Mouse (Mus musculus): Measurements from ENCODE around the gene Hist1h4m. TPM values are rescaled to one million over a fixed set of nuclear protein-coding genes. Genes with fewer than 3 reads are reported as not detected.

The Hist1h4m gene
- total RNA-seq (2023), result 296 to 419 TPM (median 357 TPM) in 4 replicates

DNA sequence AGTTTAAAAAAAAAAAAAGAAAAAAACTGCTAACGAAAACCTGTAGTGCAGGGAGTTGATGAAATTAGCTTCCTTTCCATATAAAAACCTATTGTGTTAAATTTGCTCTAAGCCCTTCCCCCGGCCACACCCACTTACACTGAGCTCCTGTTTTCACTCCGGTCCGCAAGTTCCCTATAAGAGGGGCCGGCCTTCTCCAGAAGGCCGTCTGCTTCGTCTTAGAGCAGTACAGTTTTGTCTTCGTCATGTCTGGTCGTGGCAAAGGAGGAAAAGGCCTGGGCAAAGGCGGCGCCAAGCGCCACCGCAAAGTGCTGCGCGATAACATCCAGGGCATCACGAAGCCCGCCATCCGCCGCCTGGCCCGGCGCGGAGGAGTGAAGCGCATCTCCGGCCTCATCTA lies at the start of gene Hist1h4m:
TSS of gene Hist1h4m (plus strand) at position 208 of the 400 bp plus-strand sequence.

DNA sequence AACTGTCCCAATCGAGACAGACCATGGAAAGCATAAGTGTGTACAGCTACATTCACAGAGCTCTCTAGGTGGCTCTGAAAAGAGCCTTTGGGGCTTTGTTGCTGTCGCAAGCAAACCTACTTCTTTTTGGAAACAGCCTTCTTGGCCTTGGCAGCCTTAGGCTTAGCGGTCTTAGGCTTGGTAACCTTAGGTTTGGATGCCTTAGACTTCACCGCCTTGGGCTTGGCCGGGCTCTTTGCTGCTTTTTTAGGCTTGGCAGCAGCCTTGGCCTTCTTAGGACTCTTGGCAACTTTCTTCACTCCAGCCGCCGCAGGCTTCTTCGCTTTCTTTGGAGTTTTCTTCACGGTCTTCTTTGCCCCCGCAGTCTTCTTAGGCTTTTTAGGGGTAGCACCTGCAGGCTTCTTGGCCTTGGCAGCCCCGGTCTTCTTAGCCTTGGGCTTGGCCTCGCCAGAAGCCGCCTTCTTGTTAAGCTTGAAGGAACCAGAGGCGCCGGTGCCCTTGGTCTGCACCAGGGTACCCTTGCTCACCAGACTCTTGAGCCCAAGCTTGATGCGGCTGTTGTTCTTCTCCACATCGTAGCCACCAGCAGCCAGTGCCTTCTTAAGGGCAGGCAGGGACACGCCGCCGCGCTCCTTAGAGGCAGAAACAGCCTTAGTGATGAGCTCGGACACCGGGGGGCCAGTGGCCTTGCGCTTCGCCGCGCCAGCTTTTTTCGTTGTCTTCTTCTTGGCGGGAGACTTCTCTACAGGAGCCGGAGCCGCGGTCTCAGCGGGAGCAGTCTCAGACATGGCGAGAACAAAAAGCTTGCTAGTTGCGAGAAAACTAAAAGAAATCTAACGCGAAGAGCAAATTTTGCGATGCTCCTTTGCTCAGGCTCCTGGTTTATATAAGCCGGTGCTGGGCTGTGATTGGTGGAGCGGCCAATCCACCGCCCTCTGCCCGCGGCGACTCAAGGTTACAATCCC lies 31.5 kb upstream of the Hist1h4m start, which contains the start of gene Hist1h1b:
TSS of gene Hist1h1b (minus strand) at position 859 of the 965 bp plus-strand sequence.

DNA sequence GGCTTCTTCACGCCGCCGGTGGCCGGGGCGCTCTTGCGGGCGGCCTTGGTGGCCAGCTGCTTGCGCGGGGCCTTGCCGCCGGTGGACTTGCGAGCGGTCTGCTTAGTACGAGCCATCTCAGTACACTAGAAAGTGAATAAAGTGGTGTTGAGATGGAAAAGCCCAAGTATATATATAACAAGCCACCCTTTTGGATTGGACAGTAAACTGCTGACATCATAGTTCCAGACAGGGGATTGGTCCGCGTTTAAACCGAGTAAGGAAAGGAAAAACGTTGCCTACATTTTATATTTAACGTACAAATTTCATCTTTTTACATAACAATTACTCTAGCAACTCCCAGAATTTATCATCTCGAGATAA lies 28.3 kb upstream of the Hist1h4m start, which contains the start of gene Hist1h3i:
TSS of gene Hist1h3i (minus strand) at position 116 of the 363 bp plus-strand sequence.

DNA sequence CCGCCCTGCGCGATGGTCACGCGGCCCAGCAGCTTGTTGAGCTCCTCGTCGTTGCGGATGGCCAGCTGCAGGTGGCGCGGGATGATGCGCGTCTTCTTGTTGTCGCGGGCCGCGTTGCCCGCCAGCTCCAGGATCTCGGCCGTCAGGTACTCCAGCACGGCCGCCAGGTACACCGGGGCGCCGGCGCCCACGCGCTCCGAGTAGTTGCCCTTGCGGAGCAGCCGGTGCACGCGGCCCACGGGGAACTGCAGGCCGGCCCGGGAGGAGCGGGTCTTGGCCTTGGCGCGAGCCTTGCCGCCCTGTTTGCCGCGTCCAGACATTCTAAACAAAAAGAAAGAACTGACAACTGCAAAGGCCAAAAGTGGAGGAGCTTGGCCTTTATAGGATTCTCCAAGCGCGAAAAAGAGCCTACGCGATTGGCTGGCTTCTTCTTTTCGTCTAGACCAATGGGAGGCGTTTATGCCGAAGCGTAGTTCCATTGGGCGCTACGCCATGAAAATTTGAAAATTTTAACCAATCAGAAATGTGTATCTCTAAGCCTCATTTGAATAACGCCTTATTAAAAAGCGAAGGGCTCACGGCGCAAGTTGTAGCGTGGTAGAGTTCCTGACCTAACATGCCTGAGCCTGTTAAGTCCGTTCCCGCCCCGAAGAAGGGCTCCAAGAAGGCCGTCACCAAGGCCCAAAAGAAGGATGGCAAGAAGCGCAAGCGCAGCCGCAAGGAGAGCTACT lies 24.5 kb upstream of the Hist1h4m start, which contains the start of the genes Hist1h2an and Hist1h2bp:
TSS of gene Hist1h2an (minus strand) at position 320 of the 731 bp plus-strand sequence.
TSS of gene Hist1h2bp (plus strand) at position 563 of the 731 bp plus-strand sequence.

DNA sequence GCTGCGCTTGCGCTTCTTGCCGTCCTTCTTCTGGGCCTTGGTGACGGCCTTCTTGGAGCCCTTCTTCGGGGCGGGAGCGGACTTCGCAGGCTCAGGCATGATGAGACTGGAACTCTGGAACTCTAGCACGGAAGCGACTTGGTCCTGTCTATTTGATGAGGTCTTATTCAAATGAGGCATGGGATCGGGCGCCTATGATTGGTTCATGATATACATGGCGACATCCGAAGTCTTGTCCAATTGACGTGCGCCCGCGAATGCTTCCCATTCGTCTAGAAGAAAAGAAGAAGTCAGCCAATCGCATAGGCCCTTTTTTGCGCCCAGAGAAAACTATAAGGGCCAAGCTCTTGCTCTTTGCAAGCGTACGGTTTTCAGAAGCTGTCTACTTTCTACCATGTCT lies 1.5 kb upstream of the Hist1h4m start, which contains the start of the genes Hist1h2bq and Hist1h2ao:
TSS of gene Hist1h2bq (minus strand) at position 125 of the 400 bp plus-strand sequence.
TSS of gene Hist1h2ao (plus strand) at position 393 of the 400 bp plus-strand sequence.

DNA sequence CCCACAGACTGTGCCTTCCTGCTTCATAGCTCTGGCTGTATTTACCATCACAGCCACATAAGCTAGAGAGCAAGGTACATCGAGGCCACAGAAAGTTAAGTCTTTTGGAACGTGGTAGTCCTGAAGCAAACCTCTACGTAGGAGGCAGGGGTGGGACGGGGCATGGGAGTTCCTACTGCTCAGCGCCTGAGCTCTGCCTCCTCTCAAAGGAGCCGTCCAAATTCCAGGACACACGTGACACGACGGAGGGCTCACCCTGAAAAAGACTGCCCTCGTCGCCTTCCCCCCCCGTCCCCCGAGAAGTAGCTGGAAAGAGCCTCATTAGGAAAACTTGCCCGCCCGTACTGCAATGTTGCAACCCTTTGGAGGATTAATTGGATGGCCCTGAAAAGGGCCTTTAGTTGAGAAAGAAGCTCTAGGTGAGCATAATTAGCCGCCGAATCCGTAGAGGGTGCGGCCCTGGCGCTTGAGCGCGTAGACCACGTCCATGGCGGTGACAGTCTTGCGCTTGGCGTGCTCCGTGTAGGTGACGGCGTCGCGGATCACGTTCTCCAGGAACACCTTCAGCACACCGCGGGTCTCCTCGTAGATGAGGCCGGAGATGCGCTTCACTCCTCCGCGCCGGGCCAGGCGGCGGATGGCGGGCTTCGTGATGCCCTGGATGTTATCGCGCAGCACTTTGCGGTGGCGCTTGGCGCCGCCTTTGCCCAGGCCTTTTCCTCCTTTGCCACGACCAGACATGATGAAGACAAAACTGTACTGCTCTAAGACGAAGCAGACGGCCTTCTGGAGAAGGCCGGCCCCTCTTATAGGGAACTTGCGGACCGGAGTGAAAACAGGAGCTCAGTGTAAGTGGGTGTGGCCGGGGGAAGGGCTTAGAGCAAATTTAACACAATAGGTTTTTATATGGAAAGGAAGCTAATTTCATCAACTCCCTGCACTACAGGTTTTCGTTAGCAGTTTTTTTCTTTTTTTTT lies 20.2 kb downstream of the Hist1h4m start, which contains the start of gene Hist1h4n:
TSS of gene Hist1h4n (minus strand) at position 779 of the 977 bp plus-strand sequence.

DNA sequence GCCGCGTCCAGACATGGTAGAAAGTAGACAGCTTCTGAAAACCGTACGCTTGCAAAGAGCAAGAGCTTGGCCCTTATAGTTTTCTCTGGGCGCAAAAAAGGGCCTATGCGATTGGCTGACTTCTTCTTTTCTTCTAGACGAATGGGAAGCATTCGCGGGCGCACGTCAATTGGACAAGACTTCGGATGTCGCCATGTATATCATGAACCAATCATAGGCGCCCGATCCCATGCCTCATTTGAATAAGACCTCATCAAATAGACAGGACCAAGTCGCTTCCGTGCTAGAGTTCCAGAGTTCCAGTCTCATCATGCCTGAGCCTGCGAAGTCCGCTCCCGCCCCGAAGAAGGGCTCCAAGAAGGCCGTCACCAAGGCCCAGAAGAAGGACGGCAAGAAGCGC lies 21.9 kb downstream of the Hist1h4m start, which contains the start of the genes Hist1h2ap and Hist1h2br:
TSS of gene Hist1h2ap (minus strand) at position 47 of the 400 bp plus-strand sequence.
TSS of gene Hist1h2br (plus strand) at position 283 of the 400 bp plus-strand sequence.

Other genes with a start within 250 kb of the Hist1h4m start
- not detected in 4 replicates for gene Olfr1364, start 230.0 kb upstream of the Hist1h4m start, total RNA-seq (2023)
- not detected in 4 replicates for gene Olfr1362, start 197.7 kb upstream of the Hist1h4m start, total RNA-seq (2023)
- gene Olfr11, start 169.2 kb upstream of the Hist1h4m start, total RNA-seq (2023), result not detected in 4 replicates
- not detected in 4 replicates for gene Olfr1361, start 148.4 kb upstream of the Hist1h4m start, total RNA-seq (2023)
- not detected in 4 replicates for gene Olfr1360, start 134.3 kb upstream of the Hist1h4m start, total RNA-seq (2023)
- gene Olfr1359, start 113.6 kb upstream of the Hist1h4m start, total RNA-seq (2023), result not detected in 4 replicates
- gene Hist1h2bl, start 95.6 kb upstream of the Hist1h4m start, total RNA-seq (2023), result 60.5 to 95.6 TPM (median 91.5 TPM) in 4 replicates
- 86.2 to 128 TPM (median 105 TPM) in 4 replicates for gene Hist1h2ai, start 95.3 kb upstream of the Hist1h4m start, total RNA-seq (2023)
- 124 to 146 TPM (median 132 TPM) in 4 replicates for gene Hist1h3h, start 94.1 kb upstream of the Hist1h4m start, total RNA-seq (2023)
- gene Hist1h2bm, start 89.7 kb upstream of the Hist1h4m start, total RNA-seq (2023), result 7.8 to 14.0 TPM (median 11.2 TPM) in 4 replicates
- 13.5 to 16.8 TPM (median 15.9 TPM) in 4 replicates for gene Hist1h4j, start 76.7 kb upstream of the Hist1h4m start, total RNA-seq (2023)
- gene Hist1h4k, start 61.2 kb upstream of the Hist1h4m start, total RNA-seq (2023), result 235 to 385 TPM (median 353 TPM) in 4 replicates
- 33.5 to 52.3 TPM (median 43.6 TPM) in 4 replicates for gene Hist1h2ak, start 57.9 kb upstream of the Hist1h4m start, total RNA-seq (2023)
- gene Hist1h2bn, start 57.6 kb upstream of the Hist1h4m start, total RNA-seq (2023), result 76.0 to 118 TPM (median 87.0 TPM) in 4 replicates
- 55.1 to 70.5 TPM (median 62.8 TPM) in 4 replicates for gene Hist1h1b, start 31.1 kb upstream of the Hist1h4m start, total RNA-seq (2023)
- 183 to 227 TPM (median 189 TPM) in 4 replicates for gene Hist1h3i, start 28.4 kb upstream of the Hist1h4m start, total RNA-seq (2023)
- 30.2 to 44.7 TPM (median 33.5 TPM) in 4 replicates for gene Hist1h2an, start 24.5 kb upstream of the Hist1h4m start, total RNA-seq (2023)
- gene Hist1h2bp, start 24.3 kb upstream of the Hist1h4m start, total RNA-seq (2023), result 32.1 to 51.1 TPM (median 41.4 TPM) in 4 replicates
- gene Hist1h2bq, start 1.5 kb upstream of the Hist1h4m start, total RNA-seq (2023), result 160 to 195 TPM (median 178 TPM) in 4 replicates
- gene Hist1h2ao, start 1.3 kb upstream of the Hist1h4m start, total RNA-seq (2023), result 204 to 263 TPM (median 252 TPM) in 4 replicates
- 56.0 to 117 TPM (median 97.2 TPM) in 4 replicates for gene Hist1h4n, start 20.4 kb downstream of the Hist1h4m start, total RNA-seq (2023)
- gene Hist1h2ap, start 21.8 kb downstream of the Hist1h4m start, total RNA-seq (2023), result 44.1 to 82.7 TPM (median 54.3 TPM) in 4 replicates
- 158 to 191 TPM (median 175 TPM) in 4 replicates for gene Hist1h2br, start 22.0 kb downstream of the Hist1h4m start, total RNA-seq (2023)
- gene Zfp184, start 133.3 kb downstream of the Hist1h4m start, total RNA-seq (2023), result 3.0 to 4.9 TPM (median 3.4 TPM) in 4 replicates
- not detected in 4 replicates for gene Pom121l2, start 169.4 kb downstream of the Hist1h4m start, total RNA-seq (2023)
- 0.46 to 0.83 TPM (median 0.70 TPM) in 3 of 4 replicates, not detected in the other for gene Prss16, start 198.0 kb downstream of the Hist1h4m start, total RNA-seq (2023)
- 15.9 to 84.2 TPM (median 37.8 TPM) in 4 replicates for gene Hist1h2ah, start 223.8 kb downstream of the Hist1h4m start, total RNA-seq (2023)
- 28.7 to 55.1 TPM (median 42.1 TPM) in 4 replicates for gene Hist1h2bk, start 224.1 kb downstream of the Hist1h4m start, total RNA-seq (2023)
- gene Hist1h4i, start 229.6 kb downstream of the Hist1h4m start, total RNA-seq (2023), result 97.8 to 119 TPM (median 108 TPM) in 4 replicates
- gene Hist1h2ag, start 231.2 kb downstream of the Hist1h4m start, total RNA-seq (2023), result 63.9 to 101 TPM (median 83.8 TPM) in 4 replicates
- 47.6 to 80.0 TPM (median 65.2 TPM) in 4 replicates for gene Hist1h2bj, start 231.5 kb downstream of the Hist1h4m start, total RNA-seq (2023)